Mouse (Mus musculus) adrenal gland, adult (tissue): ENCODE measurements around the gene Rhox7b.
"Not testable (repeated sequence)": the region's sequence is repeated elsewhere in the genome, so short reads cannot be mapped to it uniquely, and the experiment has no call there.

ENCODE experiments used
- DNase-seq, 2 experiments: peaks; one replicate each; pipeline ENCODE4 v3.0.0; 2022 to 2023; ENCODE audit warnings: low spot score in 1 of 2; ENCODE audit not compliant: inconsistent age in 2 of 2

Gene Rhox7b

GRCm38 (mm10) chrX:37897132-37897531 lies at the start of gene Rhox7b:
Rhox7b (minus strand) TSS chrX:37897232.
- not testable (repeated sequence) for DNase-seq

GRCm38 (mm10) chrX:37916311-37916710 lies 19.3 kb upstream of the Rhox7b start:
- DNase-seq: no peak

- peak; percentile 19 to 44 for DNase-seq
Observed at GRCm38 (mm10) chrX:37908581-37908980, 11.5 kb upstream of the Rhox7b start.

- DNase-seq: peak; percentile 14 to 59
Observed at GRCm38 (mm10) chrX:37903727-37904126, 6.7 kb upstream of the Rhox7b start.

GRCm38 (mm10) chrX:37901670-37902069 lies 4.6 kb upstream of the Rhox7b start, which contains the start of gene Rhox9:
Rhox9 (minus strand) TSS chrX:37901770.
- DNase-seq: not testable (repeated sequence)

GRCm38 (mm10) chrX:37878844-37879243 lies 18.2 kb downstream of the Rhox7b start, which contains the start of gene Rhox8:
Rhox8 (minus strand) TSS chrX:37878944.
- peak in 1 of 2 experiments; percentile 3 for DNase-seq

- no peak for DNase-seq
Observed at GRCm38 (mm10) chrX:37871641-37872040, 25.4 kb downstream of the Rhox7b start.
